Mouse (Mus musculus) embryo, embryonic 10.5 days (tissue): ENCODE measurements around the gene Trub1.
A peak's percentile ranks its signal among the peaks of the same experiment; 100 is the strongest.

Experiments used
- DNase-seq: peaks from one replicate; pipeline ENCODE4 v3.0.0-alpha.2; 2015; ENCODE audit warnings: low spot score

Trub1 gene

GRCm38 (mm10) chr19:57441501-57441900 lies 11.2 kb upstream of the Trub1 start:
- DNase-seq, result no peak

DNA sequence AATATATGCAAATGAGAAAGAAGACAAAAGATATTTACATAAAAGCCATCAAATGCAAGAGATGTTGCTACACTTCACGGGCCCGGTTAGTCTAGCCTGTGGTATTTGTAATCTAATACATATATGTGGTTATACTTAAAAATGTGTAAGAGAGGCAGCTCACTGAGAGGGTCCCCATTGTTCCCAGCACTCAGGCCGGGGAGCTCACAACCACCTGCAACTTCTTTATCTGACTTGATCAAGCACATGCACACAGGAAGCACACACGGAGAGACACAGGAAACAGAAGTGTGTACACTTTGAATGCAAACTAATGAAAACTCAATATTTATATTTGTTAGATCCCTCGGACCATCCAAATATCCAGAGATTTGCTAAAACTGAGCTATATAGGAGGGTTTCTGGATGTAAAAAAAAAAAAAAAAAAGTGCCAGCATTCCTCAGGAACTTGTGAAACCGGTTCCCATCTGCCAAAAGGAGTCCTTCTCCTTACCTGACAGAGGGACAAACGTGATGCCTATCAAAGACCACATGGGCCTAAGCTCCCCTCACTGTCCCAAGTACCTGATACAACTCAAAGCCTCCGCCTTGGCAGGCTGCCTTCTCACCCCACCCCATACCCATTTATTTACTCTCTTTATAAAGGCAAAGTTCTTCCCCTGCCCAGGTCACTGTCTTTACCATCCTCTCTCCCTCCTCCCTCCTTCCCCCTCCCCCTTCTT lies 9.6 kb upstream of the Trub1 start:
- DNase-seq, result no peak

GRCm38 (mm10) chr19:57445049-57445448 lies 7.7 kb upstream of the Trub1 start:
- no peak for DNase-seq

DNA sequence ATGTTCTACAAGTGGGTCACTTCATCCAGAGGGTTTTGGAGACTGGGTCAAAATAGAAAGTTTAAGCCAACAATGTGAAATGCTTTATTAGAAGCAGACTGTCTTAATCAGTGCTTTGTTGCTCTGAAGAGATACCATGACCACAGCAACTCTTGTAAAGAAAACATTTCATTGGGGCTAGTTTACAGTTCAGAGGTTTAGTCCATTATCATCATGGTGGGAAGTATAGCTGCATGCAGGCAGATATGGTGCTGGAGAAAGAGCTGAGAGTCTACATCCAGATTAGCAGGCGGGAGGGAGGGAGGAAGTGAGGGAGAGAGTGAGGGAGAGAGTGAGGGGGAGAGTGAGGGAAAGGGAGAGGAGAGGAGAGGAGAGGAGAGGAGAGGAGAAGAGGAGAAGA lies 1.9 kb upstream of the Trub1 start:
- no peak for DNase-seq

- DNase-seq, result no peak
Measured at GRCm38 (mm10) chr19:57451762-57452161, 950 bp upstream of the Trub1 start.

- DNase-seq, result peak; percentile 29
Measured at GRCm38 (mm10) chr19:57453218-57453600, 497 bp downstream of the Trub1 start.

DNA sequence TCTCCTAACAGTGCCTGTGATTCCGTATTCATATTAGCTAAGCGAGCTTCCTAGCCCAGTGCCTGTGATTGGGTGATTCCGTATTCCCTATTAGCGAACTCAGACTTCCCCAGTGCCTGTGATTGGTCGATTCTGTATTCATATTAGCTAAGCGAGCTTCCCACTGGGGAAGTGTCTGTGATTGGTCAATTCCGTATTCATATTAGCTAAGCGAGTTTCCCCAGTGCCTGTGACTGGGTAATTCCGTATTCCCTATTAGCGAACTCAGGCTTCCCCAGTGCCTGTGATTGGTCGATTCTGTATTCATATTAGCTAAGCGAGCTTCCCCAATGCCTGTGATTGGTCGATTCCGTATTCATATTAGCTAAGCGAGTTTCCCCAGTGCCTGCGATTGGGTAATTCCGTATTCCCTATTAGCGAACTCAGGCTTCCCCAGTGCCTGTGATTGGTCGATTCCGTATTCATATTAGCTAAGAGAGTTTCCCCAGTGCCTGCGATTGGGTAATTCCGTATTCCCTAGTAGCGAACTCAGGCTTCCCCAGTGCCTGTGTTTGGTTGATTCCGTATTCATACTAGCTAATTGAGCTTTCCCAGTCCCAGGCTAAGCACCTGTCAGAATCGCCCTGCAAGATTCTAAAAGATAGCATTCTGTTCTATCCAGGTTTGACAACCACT lies 2.7 kb downstream of the Trub1 start:
- DNase-seq, result no peak

- peak; percentile 68 for DNase-seq
Measured at GRCm38 (mm10) chr19:57457075-57457474, 4.4 kb downstream of the Trub1 start.

DNA sequence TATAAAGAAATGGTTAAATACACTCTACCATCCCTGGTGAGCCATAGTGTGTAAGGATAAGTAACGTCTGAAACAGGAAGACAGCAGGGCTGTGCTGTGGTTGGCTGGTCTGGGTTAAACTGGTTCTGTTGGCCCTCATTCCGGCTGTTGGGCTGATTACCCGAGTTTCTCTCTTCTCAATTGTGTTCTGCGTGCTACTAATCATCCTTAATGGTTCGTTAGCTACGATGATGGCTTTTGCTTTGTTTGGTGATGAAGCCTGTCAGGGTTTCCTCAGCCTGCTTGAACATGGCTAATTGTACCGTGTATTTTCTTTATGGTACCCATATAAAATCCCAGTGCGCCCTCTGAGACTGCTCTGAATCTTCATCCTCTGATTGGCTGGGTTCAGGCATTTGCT lies 11.0 kb downstream of the Trub1 start:
- no peak for DNase-seq

GRCm38 (mm10) chr19:57465742-57466141 lies 13.0 kb downstream of the Trub1 start:
- DNase-seq, result no peak

DNA sequence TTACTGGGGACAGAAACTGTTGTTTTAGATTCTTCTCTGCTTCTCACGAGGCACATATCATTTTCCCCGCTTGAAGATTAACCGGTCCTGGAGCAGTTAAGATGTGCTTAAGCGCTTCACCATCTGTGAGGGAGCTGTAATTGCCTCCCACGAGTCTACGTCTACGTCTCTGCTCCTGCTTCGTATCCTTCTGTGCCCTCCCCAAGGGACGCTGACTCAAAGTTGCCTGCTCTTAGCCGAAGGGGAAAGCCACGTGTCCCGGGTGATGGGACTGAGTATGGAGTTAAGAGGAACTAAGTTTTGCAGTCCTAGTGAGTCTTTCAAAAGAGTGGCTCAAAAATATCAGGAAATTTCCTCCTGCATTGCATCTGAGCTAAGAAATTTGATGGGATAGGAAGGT lies 18.3 kb downstream of the Trub1 start:
- DNase-seq, result no peak

DNA sequence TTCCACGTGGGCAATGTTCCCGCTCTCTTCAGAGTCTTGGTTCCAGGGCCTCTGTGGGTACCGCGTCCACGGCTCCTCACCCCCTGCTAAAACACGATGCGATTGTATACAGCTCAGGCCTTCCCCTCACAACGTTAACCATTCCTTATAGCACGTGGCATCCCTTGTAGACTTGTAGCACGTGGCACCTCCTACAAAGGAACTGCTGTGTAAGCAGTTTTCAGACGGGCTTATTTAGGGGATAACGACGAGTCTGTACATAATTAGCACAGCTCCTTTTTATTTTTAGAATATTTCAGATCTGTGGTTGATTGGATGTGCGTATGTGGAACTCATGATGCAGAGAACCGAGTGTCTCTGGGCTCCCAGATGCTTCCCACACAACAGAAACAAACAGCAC lies 19.5 kb downstream of the Trub1 start:
- DNase-seq, result no peak

- no peak for DNase-seq
Measured at GRCm38 (mm10) chr19:57473301-57473700, 20.6 kb downstream of the Trub1 start.

DNA sequence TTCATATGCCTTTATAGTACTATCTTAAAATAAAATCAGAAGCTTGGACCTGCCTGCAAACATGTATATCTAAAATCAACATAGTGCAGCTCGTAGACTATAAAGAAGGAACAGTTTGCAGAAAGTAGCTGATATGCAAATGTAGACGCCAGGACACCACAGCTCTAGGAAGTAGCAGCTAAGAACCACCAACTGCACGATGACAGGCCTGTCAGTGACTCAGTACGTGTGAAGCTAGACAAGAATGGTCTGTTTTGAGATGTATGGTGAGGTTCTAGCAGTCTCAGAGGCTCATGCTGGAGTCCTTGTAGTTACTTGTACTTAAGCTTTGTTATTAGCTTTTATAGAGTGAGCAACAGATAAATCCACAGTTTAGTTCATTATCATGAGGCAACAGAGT lies 22.6 kb downstream of the Trub1 start:
- no peak for DNase-seq

- DNase-seq, result no peak
Measured at GRCm38 (mm10) chr19:57477310-57477709, 24.6 kb downstream of the Trub1 start.

DNA sequence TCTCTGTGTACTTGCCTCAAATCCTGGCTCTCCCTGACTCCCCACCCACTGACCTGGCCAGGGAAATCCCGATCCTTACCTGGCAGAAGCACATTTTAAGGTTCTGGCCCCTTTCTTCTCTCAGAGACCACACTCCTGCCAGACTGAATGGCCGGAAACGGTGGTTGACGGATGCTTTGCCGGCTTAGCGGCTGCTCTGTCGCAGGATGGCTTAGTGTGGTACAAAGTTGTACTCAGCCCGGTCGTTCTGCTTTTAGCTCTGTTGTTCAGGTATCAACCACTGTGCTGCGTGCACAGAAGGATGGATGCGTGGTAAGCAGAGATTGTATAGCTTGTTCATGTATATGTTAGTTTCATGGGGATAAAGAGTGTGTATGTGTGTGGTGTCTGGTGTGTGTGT lies 25.3 kb downstream of the Trub1 start:
- DNase-seq, result no peak

- no peak for DNase-seq
Measured at GRCm38 (mm10) chr19:57479886-57480655, 27.4 kb downstream of the Trub1 start.

DNA sequence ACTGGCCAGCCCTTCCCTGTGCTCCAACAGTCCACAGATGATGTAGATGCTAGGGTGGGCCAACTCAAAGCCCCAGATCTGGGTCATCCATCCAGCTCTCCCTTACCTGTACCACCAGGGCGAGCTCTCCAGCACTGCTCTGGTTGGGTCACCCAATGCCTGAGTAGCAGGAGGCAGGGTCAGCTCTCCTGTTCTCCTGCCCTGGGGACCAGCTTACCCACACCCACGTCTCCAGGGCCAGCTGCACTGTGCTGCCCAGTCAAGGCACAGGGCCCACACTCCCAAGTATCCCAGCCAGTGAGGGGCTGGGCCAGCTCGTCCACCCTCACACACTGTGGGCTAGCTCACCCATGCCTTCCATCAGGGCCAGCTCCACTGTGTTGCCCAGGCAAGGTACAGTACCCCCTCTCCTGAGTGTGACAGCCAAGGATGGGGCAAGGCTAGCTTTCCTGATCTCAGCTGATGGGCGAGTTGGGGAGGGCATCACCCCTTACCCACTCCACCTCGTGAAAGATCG lies 29.1 kb downstream of the Trub1 start:
- DNase-seq, result no peak

- no peak for DNase-seq
Measured at GRCm38 (mm10) chr19:57482815-57483214, 30.1 kb downstream of the Trub1 start.

- peak; percentile 39 for DNase-seq
Measured at GRCm38 (mm10) chr19:57487051-57487658, 34.4 kb downstream of the Trub1 start.

GRCm38 (mm10) chr19:57489527-57489926 lies 36.8 kb downstream of the Trub1 start:
- no peak for DNase-seq

DNA sequence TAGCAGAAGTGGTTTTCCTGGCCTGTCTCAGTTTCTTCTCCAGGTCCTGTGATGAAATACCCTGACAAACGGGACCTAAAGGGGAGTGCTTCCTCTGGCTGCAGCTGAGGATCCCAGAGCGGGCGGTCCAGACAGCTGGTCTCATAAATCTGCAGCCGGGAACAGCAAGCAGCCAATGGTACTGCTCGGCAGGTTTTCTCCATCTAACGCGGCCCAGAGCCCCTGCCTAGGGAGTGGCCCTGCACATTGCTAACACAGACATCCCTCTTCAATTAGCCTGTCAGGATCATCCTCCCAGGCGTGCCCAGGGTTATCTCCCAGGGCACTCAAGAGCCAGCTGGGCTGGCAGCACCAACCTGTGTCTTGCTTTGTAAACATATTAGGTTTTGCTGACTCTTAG lies 38.3 kb downstream of the Trub1 start:
- DNase-seq, result peak; percentile 77
